Mouse (Mus musculus): ENCODE data around the gene Alg9. TPM values are rescaled to one million over a fixed set of nuclear protein-coding genes. Genes with fewer than 3 reads are reported as not detected.
A peak's percentile ranks its signal among the peaks of the same experiment; 100 is the strongest.

The Alg9 gene
- polyA plus RNA-seq (2015; fragmentation: Nextera tagmentation; extraction: Ambion mirVana), result 49.2 and 54.9 TPM in 2 replicates

DNA sequence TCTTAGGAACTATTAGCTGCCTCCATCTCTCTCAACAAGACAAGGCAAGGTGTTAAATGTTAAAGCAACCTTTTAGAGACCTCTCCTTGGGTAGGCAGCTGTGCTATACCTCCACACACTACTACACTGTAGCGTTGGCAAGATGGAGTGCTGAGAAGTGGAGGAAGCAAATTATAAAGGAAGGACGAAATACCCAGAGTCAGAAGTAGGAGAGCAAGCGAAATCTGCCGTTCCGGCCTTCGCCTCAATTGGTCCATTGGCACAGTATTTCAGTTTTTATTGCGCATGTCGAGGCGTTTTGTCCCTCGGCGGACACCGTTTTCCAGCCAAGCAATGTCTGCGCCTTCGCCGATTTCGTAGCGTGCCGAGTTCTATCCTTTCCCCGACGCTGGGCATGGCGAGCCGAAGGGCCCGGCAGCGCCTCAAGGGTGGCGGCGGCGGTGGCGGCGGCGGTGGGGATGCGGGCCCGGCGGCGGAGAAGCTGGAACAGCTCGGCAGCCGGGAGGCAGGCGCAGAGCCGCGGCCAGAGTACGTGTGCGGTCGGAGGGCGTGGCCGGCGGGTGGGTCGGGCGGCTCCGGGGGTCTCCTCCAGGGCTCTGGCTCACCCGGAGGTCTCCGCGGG is at the start of gene Alg9, which contains the start of gene 1110032A03Rik:
Gene Alg9 (plus strand): TSS at position 29 of the 622 bp plus-strand sequence.
Gene 1110032A03Rik (minus strand): TSS at position 530 of the 622 bp plus-strand sequence.
- H3K4me2 ChIP-seq, result peak within 1 kb of the TSS; percentile 85
- ATAC-seq (ENCODE audit: low read depth), result peak; percentile 84

DNA sequence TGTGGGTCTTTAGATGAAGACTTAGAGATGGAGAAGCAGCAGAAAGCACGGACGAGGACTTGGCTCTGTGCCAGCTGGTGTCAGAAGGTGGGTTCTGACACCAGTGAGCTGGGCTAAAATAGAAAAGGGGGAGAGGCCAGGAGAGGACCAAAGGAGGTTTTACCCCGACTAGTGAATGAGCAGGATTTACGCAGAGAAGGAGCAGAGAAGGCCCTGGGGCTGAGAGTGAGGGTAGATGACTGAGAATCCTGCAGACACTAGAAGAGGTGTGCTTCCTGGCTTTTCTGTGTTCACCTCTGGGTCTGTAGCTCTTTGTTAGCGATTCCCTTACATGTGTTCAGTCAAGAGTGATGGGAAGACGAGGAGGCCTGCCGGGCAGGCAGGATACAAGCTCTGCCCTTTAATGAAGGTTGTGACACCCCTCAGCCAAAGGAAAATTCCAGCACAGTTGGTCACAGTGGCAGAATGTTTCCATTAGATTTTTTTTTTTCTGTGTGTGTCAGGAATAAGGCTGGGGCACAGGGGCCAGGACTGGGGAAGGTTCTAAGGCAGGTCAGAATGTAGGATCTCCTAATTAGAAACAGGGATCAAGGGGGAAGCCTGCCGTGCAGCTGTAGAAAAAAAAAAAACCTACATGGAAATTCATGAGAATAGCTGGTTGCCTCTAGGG is 48.8 kb upstream of the Alg9 start:
- WGBS, result 30% methylated on average over 8 of the region's 8 CpGs
- H3K4me2 ChIP-seq, result peak overlapping the region; percentile 83
- H3K4me1 ChIP-seq (replicated peaks), result peaks cover 72% of the 10 kb centered on the region
- H3K9ac ChIP-seq, result peak overlapping the region; percentile 89
- H3K27ac ChIP-seq (replicated peaks), result peak overlapping the region; percentile 86
- H3K36me3 ChIP-seq, result no peaks in the 10 kb centered on the region
- H3K9me3 ChIP-seq, result no peaks in the 10 kb centered on the region
- H3K4me3 ChIP-seq, result peak overlapping the region; percentile 75
- no peaks in the 10 kb centered on the region for H3K27me3 ChIP-seq
- no peak for ATAC-seq (ENCODE audit: low read depth)

More for the DNA sequence above, at the start of gene Alg9, which contains the start of gene 1110032A03Rik:
- Histone ChIP-seq H3K27me3 (no peaks in the 10 kb centered on the region), H3K9me3 (no peaks in the 10 kb centered on the region), H3K27ac (replicated peaks) (peak within 1 kb of the TSS; percentile 94), H3K36me3 (peaks cover 28% of the 10 kb centered on the region), H3K4me3 (peak within 1 kb of the TSS; percentile 65), H3K9ac (peak within 1 kb of the TSS; percentile 91), H3K4me1 (replicated peaks) (peaks cover 29% of the 10 kb centered on the region)
- WGBS, result under 1% methylated on average over 44 of the region's 51 CpGs

DNA sequence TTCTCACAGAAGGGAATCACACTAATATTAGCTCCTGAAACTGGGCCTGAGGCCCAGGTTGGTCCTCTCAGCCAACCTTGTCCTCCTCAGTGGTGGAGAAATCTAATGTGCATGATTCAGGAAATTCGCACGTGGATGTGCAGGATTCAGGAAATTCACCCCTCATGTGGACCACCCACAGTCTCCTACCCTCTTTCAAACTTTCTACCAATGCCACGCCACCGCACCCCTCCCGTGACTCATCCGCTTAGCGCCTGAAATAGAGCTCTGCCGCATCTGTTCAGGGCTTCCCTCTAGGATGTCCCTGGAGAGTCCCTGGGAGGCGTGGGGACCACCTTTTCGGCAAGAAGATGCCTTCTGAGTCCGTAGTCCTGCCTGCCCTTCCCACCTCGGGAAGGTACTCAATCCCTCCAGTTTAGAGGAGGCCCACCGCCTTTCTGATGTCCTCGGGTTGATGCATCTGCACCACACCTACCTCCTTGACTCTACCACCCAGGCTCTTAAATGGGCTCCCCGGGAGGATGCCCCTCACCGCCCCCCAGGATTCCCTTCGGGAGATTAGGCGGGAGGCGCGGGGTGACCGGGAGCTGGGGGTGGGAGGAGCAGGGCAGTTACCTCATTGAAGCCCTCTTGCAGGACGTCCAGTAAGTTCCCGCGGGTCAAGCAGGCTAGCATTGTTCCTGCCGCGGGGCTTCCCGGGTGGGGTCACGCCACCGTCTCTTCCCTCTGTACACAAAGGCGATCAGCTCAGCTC is 47.5 kb upstream of the Alg9 start:
- Histone ChIP-seq H3K9me3 (no peaks in the 10 kb centered on the region), H3K4me1 (replicated peaks) (peaks cover 62% of the 10 kb centered on the region), H3K9ac (peak overlapping the region; percentile 89), H3K36me3 (no peaks in the 10 kb centered on the region), H3K27ac (replicated peaks) (peak overlapping the region; percentile 86), H3K4me2 (peak overlapping the region; percentile 83), H3K4me3 (peak overlapping the region; percentile 75), H3K27me3 (no peaks in the 10 kb centered on the region)
- WGBS, result 2% methylated on average over 30 of the region's 30 CpGs
- peak; percentile 24 for ATAC-seq (ENCODE audit: low read depth)

DNA sequence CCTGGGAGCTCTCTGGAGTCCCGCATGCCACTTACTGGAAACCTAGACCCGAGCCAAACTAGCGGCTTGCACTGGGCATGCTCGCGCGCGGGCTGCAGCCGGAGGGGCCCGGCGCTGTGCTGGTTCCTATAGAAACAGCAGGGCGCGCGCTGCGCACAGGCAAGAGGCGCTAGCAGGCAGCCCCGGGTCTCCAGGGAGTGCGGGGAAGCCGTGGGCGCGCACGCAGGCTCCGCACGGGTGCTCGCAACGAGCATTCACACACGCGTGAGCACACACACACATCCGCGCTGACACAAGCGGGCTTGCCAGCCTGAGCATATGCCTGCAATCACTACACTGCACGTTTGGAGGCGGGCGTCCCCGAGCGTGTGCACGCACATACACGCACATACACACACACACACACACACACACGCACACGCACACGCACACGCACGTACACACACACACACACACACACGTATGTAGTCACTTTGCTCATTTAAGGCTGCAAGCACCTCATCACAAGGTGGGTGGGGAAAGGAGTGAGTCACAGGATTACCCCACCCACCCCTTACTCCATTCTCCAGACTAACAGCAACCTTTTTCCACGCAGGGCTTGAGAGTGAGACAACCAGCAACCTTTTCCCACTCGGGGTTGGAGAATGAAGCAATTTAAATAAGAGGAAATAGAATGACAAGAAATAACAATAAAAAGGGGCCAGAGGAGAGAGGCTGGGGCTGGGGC is 46.7 kb upstream of the Alg9 start:
- peak; percentile 97 for ATAC-seq (ENCODE audit: low read depth)
- under 1% methylated on average over 44 of the region's 45 CpGs for WGBS
- Histone ChIP-seq H3K4me1 (replicated peaks) (peaks cover 59% of the 10 kb centered on the region), H3K27me3 (no peaks in the 10 kb centered on the region), H3K9ac (peak overlapping the region; percentile 89), H3K36me3 (no peaks in the 10 kb centered on the region), H3K27ac (replicated peaks) (peak overlapping the region; percentile 86), H3K9me3 (no peaks in the 10 kb centered on the region), H3K4me3 (peak overlapping the region; percentile 75), H3K4me2 (peak overlapping the region; percentile 83)

DNA sequence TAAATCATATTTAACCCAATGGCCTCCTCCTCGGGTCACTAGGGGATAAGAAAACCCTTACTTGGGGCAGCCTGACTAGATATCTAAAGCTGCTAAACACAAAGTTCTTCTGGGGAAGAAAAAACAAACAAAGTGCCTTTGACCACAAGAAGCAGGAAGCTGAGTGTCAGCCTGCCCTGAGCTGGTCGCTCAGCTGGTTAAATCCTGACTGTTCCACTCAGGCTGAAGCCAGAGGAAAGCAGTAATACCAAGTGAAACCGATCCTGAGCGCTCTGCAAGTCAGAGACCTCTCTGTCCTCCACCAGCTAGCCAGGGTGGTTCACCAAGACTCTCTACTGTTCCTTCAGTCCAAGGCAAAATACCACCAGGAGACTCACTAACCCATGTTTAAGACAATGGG is 45.2 kb upstream of the Alg9 start:
- ATAC-seq (ENCODE audit: low read depth), result no peak
- no peak overlapping the region for H3K4me2 ChIP-seq
- no peaks in the 10 kb centered on the region for H3K9me3 ChIP-seq
- H3K4me3 ChIP-seq, result no peak overlapping the region
- H3K27ac ChIP-seq (replicated peaks), result 0 out of 2 replicates have a peak overlapping the region, but pooled peaks have one; percentile 16
- H3K36me3 ChIP-seq, result no peaks in the 10 kb centered on the region
- H3K4me1 ChIP-seq (replicated peaks), result peaks cover 44% of the 10 kb centered on the region
- H3K9ac ChIP-seq, result no peak overlapping the region
- 64% methylated on average over 4 of the region's 4 CpGs for WGBS
- no peaks in the 10 kb centered on the region for H3K27me3 ChIP-seq

- Histone ChIP-seq H3K9me3 (no peaks in the 10 kb centered on the region), H3K9ac (no peak overlapping the region), H3K27ac (replicated peaks) (0 out of 2 replicates have a peak overlapping the region, but pooled peaks have one; percentile 19), H3K27me3 (no peaks in the 10 kb centered on the region), H3K4me2 (no peak overlapping the region), H3K36me3 (no peaks in the 10 kb centered on the region), H3K4me3 (no peak overlapping the region), H3K4me1 (replicated peaks) (peaks cover 17% of the 10 kb centered on the region; the same call in 1 of the 2 replicates)
- 4% methylated on average over 4 of the region's 4 CpGs for WGBS
- ATAC-seq (ENCODE audit: low read depth), result no peak
Measured at GRCm38 (mm10) chr9:50732560-50732959, 42.3 kb upstream of the Alg9 start.

DNA sequence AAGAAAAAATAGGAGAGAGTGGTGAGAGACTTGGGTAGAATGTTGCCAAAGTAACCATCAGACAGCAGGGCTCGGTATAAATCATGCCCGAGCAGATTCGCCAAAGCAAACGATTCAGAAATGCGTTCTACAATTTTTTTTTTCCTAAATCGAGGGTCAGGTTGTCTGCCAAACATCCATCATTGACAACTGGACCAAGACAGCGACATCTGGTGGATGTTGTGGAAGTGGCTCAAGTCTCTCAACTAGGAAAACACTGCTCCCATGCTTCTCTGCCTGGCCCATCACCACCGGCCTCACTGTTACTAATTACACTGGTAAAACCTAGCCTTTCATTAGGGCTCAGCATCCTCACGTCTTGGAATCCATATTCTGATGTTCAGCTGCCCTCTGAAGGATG is 39.8 kb upstream of the Alg9 start:
- Histone ChIP-seq H3K9me3 (no peaks in the 10 kb centered on the region), H3K4me1 (replicated peaks) (peaks cover 19% of the 10 kb centered on the region; the same call in 1 of the 2 replicates), H3K4me3 (no peak overlapping the region), H3K4me2 (peak overlapping the region; percentile 40), H3K36me3 (no peaks in the 10 kb centered on the region), H3K27ac (replicated peaks) (no peak overlapping the region), H3K9ac (no peak overlapping the region), H3K27me3 (no peaks in the 10 kb centered on the region)
- no peak for ATAC-seq (ENCODE audit: low read depth)
- 5% methylated on average over 9 of the region's 9 CpGs for WGBS

- Histone ChIP-seq H3K9ac (no peak within 1 kb of the TSS), H3K27ac (replicated peaks) (no peak within 1 kb of the TSS), H3K36me3 (no peaks in the 10 kb centered on the region), H3K4me1 (replicated peaks) (peaks cover 12% of the 10 kb centered on the region; the same call in 1 of the 2 replicates), H3K27me3 (no peaks in the 10 kb centered on the region), H3K4me2 (peak within 1 kb of the TSS; percentile 64), H3K4me3 (peak within 1 kb of the TSS; percentile 37), H3K9me3 (no peaks in the 10 kb centered on the region)
- 14% methylated on average over 36 of the region's 36 CpGs for WGBS
- ATAC-seq (ENCODE audit: low read depth), result peak; percentile 98
Measured at GRCm38 (mm10) chr9:50738914-50739870, 35.6 kb upstream of the Alg9 start, which contains the start of gene Dixdc1. Dixdc1 (minus strand) TSS chr9:50739517.

DNA sequence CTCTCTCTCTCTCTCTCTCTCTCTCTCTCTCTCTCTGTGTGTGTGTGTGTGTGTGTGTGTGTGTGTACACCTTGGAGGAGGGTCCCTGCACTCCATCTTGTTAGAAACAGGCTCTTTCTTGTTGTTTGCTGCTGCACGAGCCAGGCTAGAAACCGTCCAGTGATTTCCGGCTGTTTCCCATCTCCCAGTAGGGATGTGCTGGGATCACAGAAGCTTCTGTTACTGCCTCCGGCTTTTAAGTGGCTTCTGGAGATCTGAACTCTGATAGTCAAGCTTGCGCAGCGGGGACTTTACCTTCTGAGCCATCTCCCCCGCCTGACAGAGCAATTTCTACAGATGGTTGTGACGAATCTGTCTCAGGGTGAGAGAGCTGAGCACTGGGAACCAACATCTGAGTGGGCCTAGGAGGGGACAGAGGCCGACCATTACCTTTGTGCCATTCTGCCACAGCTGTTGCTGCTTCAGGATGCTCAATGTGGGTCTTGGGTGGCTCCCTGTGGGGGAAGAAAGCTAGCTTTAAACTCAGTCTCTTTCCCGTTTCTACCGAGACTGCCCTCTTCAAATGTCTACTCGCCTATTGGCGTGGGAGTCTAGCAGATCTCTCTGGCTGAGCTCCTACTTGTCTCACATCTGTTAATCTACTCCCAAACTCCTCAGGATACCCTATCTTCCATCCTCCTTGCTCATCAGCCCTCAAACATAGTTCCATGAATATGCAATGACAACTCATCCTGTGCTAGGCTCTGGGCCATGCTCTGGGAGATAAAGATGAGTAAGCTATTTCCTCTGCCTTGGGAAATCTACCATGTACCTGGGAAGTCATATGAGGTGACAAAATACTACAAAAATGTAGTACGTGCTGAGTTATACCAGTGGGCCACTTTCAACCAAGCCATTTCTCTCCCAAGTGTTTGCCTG is 33.7 kb upstream of the Alg9 start:
- Histone ChIP-seq H3K36me3 (no peaks in the 10 kb centered on the region), H3K4me2 (no peak overlapping the region), H3K4me1 (replicated peaks) (peaks cover 14% of the 10 kb centered on the region), H3K9me3 (no peaks in the 10 kb centered on the region), H3K9ac (no peak overlapping the region), H3K27me3 (peaks cover 5% of the 10 kb centered on the region), H3K4me3 (no peak overlapping the region), H3K27ac (replicated peaks) (no peak overlapping the region)
- ATAC-seq (ENCODE audit: low read depth), result no peak
- WGBS, result 88% methylated on average over 14 of the region's 14 CpGs

DNA sequence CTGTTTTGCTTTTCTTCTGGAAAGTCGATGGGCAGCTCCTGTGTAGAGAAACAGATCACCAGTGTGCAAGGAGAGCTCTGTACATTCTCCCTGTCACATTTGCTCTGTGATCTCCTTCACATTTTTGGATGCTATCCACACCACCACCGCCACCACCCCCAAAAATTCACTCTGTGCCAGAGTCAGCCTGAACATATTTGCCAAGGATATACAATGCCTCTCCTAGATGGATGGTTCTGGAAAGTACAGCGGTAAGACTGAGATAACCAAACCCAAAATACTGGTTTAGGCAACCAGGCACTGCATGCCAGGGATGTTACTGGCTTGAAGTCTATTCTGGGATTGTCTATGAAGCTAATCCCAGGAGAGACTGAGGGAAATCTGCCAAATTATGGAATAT is 32.6 kb upstream of the Alg9 start:
- no peak overlapping the region for H3K9ac ChIP-seq
- WGBS, result 85% methylated on average over 3 of the region's 3 CpGs
- no peaks in the 10 kb centered on the region for H3K9me3 ChIP-seq
- H3K27me3 ChIP-seq, result peaks cover 8% of the 10 kb centered on the region
- no peak overlapping the region for H3K4me2 ChIP-seq
- peaks cover 22% of the 10 kb centered on the region for H3K4me1 ChIP-seq (replicated peaks)
- H3K27ac ChIP-seq (replicated peaks), result no peak overlapping the region
- ATAC-seq (ENCODE audit: low read depth), result no peak
- no peaks in the 10 kb centered on the region for H3K36me3 ChIP-seq
- H3K4me3 ChIP-seq, result no peak overlapping the region

Data from neural tube, embryonic 13.5 days (tissue).